Mouse (Mus musculus) MEL (cell line): ENCODE data around the gene Gucy1b2.

Source experiments
- CTCF ChIP-seq, 3 experiments: IDR thresholded peaks in 2 of 3; conservative IDR thresholded peaks in 1 of 3; 2 replicates each; pipeline ENCODE4 v1.5.1; 2011 to 2012; ENCODE audit warnings: low read length in 3 of 3, low read depth in 2 of 3, mild to moderate bottlenecking in 2 of 3, improper control_type of control experiment in 1 of 3, inconsistent platforms in 1 of 3, mixed read lengths in 1 of 3, moderate library complexity in 1 of 3; ENCODE audit not compliant: control insufficient read depth in 1 of 3, insufficient read depth in 1 of 3, poor library complexity in 1 of 3, severe bottlenecking in 1 of 3
- E2F4 ChIP-seq: IDR thresholded peaks from 2 replicates; pipeline ENCODE4 v1.6.1; 2011; ENCODE audit warnings: low read depth, low read length, improper control_type of control experiment, borderline replicate concordance
- EP300 ChIP-seq, 2 experiments: IDR thresholded peaks; 2 replicates each; pipeline ENCODE4 v1.6.1; 2011; ENCODE audit warnings: improper control_type of control experiment in 2 of 2, low read length in 2 of 2, low read depth in 1 of 2, mild to moderate bottlenecking in 1 of 2
- GATA1 ChIP-seq: IDR thresholded peaks from 2 replicates; pipeline ENCODE4 v1.6.1; 2011; ENCODE audit warnings: low read depth, low read length, improper control_type of control experiment
- POLR2A ChIP-seq, 2 experiments: IDR thresholded peaks; 2 replicates each; pipeline ENCODE4 v1.6.1; 2011 to 2012; ENCODE audit warnings: low read length in 2 of 2, mild to moderate bottlenecking in 2 of 2, control low read depth in 1 of 2, improper control_type of control experiment in 1 of 2, low read depth in 1 of 2, moderate library complexity in 1 of 2; ENCODE audit not compliant: control insufficient read depth in 1 of 2, insufficient read depth in 1 of 2, poor library complexity in 1 of 2
- TCF12 ChIP-seq: IDR thresholded peaks from 2 replicates; pipeline ENCODE4 v1.6.1; 2014; ENCODE audit warnings: low read depth, mild to moderate bottlenecking, inconsistent platforms, low read length, improper control_type of control experiment, moderate library complexity
- USF1 ChIP-seq: IDR thresholded peaks from 2 replicates; pipeline ENCODE4 v1.6.1; 2014; ENCODE audit warnings: low read depth, mild to moderate bottlenecking, inconsistent platforms, low read length, improper control_type of control experiment, moderate library complexity
- ZKSCAN1 ChIP-seq: IDR thresholded peaks from 2 replicates; pipeline ENCODE4 v1.6.1; 2012; ENCODE audit warnings: low read depth, mild to moderate bottlenecking, inconsistent platforms, low read length, improper control_type of control experiment, moderate library complexity

GRCm38 (mm10) chr14:62389729-62390536 is 66.2 kb downstream of the Gucy1b2 start:
- TF ChIP-seq TCF12, result no peak
- no peak for TF ChIP-seq ZKSCAN1
- TF ChIP-seq POLR2A (IDR thresholded peaks at IDR 0.05; ENCODE audit: control insufficient read depth in 1 of 2, insufficient read depth in 1 of 2, low read depth in 1 of 2, low read length in 2 of 2, poor library complexity in 1 of 2), result no peak
- no peak for TF ChIP-seq EP300 (IDR thresholded peaks at IDR 0.05; ENCODE audit: low read depth in 1 of 2, low read length in 2 of 2)
- no peak for TF ChIP-seq CTCF (IDR thresholded peaks at IDR 0.05 in 2 of 3, conservative IDR thresholded peaks at IDR 0.05 in 1 of 3; ENCODE audit: control insufficient read depth in 1 of 3, insufficient read depth in 1 of 3, low read depth in 2 of 3, low read length in 3 of 3, poor library complexity in 1 of 3, severe bottlenecking in 1 of 3)
- no peak for TF ChIP-seq E2F4
- no peak for TF ChIP-seq USF1
- TF ChIP-seq GATA1, result no peak
